Mouse (Mus musculus) neural tube, embryonic 15.5 days (tissue): Measurements from ENCODE around the gene Ovca2. TPM values are rescaled to one million over a fixed set of nuclear protein-coding genes. Genes with fewer than 3 reads are reported as not detected.

Experiments used
- ATAC-seq: fragments of 200-750 bp; cut with Nextera tagmentation; 2 replicates; pipeline ENCODE4 v1.8.0; 2017; ENCODE audit warnings: mild to moderate bottlenecking, moderate TSS enrichment, moderate library complexity; ENCODE audit not compliant: low FRiP score
- H3K27ac ChIP-seq: fragments of 300-500 bp; sonication (generic); replicated peaks from 2 replicates; pipeline ENCODE4 v1.5.1; 2015; ENCODE audit warnings: mild to moderate bottlenecking, inconsistent platforms
- H3K27me3 ChIP-seq: fragments of 300-500 bp; sonication (generic); replicated peaks from 2 replicates; pipeline ENCODE4 v1.6.1; 2015; ENCODE audit warnings: inconsistent platforms
- H3K36me3 ChIP-seq: fragments of 300-500 bp; sonication (generic); 2 replicates; pipeline ENCODE4 v1.6.1; 2015; ENCODE audit warnings: inconsistent platforms
- H3K4me1 ChIP-seq: fragments of 300-500 bp; sonication (generic); 2 replicates; pipeline ENCODE4 v1.6.1; 2015; ENCODE audit warnings: inconsistent platforms
- H3K4me2 ChIP-seq: fragments of 300-500 bp; sonication (generic); 2 replicates; pipeline ENCODE4 v1.6.1; 2015; ENCODE audit warnings: inconsistent platforms, mild to moderate bottlenecking, moderate library complexity
- H3K4me3 ChIP-seq: fragments of 300-500 bp; sonication (generic); replicated peaks from 2 replicates; pipeline ENCODE4 v1.5.1; 2015; ENCODE audit warnings: mild to moderate bottlenecking, inconsistent platforms
- H3K9ac ChIP-seq: fragments of 300-500 bp; sonication (generic); replicated peaks from 2 replicates; pipeline ENCODE4 v1.6.1; 2015; ENCODE audit warnings: mild to moderate bottlenecking, inconsistent platforms
- H3K9me3 ChIP-seq: fragments of 300-500 bp; sonication (generic); replicated peaks from 2 replicates; pipeline ENCODE4 v1.6.1; 2016; ENCODE audit warnings: inconsistent platforms
- WGBS: fragments of 180-500 bp; shearing (Covaris S2); methylation state at CpG from one replicate; pipeline ENCODE4 v1.1.7; 2015; ENCODE audit warnings: mixed read lengths; 5-methylcytosine and 5-hydroxymethylcytosine counted together
- microRNA counts: library from miRNA; unstranded; fragments of <30 nt; microRNA quantifications from one replicate; lab custom pipeline; 2016
- microRNA-seq: library from miRNA; unstranded; fragments of <30 nt; microRNA quantifications from one replicate; pipeline ENCODE4, GENCODE M21; 2017
- polyA plus RNA-seq: library from polyadenylated mRNA; unstranded; fragments of >200 nt; fragmentation: Nextera tagmentation; extraction: Ambion mirVana; gene quantifications from 2 replicates; pipeline ENCODE4 v1.2.1, GENCODE M21; 2015

Gene Ovca2
- polyA plus RNA-seq, 1 experiment from 2014 or later, result 12.6 TPM

DNA sequence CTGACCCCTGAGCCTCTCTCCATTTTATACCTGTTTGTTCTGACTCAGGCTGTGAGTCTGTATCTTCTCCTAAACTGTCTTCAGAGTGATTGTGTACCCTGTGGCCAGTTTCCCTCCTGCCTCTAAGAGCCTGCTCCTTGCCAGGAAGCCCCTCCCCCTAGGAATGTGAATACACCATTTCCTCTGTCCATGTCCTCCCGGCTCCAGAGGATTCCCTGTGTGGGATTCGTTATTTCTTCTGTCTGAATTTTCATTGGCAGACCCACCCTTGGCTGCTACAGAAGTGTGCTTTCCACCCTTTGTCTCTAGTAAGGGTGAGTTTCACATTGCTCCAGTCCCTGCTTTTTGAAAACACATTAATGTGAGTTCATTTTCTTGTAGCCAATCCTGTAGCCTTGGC lies 44.7 kb downstream of the Ovca2 start:
- Histone ChIP-seq H3K9me3 (no peaks in the 10 kb centered on the region), H3K27me3 (no peaks in the 10 kb centered on the region), H3K4me2 (0 out of 2 replicates have a peak overlapping the region, but pooled peaks have one; percentile 9), H3K36me3 (peaks cover 4% of the 10 kb centered on the region; the same call in 1 of the 2 replicates), H3K4me1 (peaks cover 41% of the 10 kb centered on the region), H3K9ac (no peak overlapping the region), H3K27ac (peak overlapping the region; percentile 77), H3K4me3 (no peak overlapping the region)
- 12% methylated on average over 2 of the region's 2 CpGs for WGBS
- peak; percentile 61 for ATAC-seq

DNA sequence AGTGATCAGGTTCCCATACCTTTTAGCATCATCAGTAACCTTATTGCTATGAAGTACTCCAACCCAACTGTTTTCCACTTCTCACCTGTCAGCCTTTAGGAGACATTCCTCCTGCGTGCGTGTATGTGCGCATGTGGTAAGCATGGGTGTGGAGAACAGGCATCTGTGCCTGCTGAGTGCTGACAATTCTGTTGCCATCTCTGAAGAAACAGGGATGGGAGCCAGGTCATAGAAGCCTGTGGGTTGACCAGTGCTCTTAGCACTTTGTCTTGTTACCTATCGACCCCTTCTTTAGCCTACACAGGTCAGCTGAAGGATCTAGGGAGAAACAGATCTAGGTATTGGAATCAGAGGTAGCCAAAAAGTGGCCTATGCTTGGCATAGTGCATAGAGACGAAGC lies 45.2 kb downstream of the Ovca2 start:
- Histone ChIP-seq H3K4me1 (peaks cover 37% of the 10 kb centered on the region), H3K4me2 (0 out of 2 replicates have a peak overlapping the region, but pooled peaks have one; percentile 9), H3K27me3 (no peaks in the 10 kb centered on the region), H3K4me3 (no peak overlapping the region), H3K27ac (peak overlapping the region; percentile 77), H3K36me3 (peaks cover 4% of the 10 kb centered on the region; the same call in 1 of the 2 replicates), H3K9ac (no peak overlapping the region), H3K9me3 (no peaks in the 10 kb centered on the region)
- WGBS, result 86% methylated on average over 5 of the region's 5 CpGs
- ATAC-seq, result no peak

DNA sequence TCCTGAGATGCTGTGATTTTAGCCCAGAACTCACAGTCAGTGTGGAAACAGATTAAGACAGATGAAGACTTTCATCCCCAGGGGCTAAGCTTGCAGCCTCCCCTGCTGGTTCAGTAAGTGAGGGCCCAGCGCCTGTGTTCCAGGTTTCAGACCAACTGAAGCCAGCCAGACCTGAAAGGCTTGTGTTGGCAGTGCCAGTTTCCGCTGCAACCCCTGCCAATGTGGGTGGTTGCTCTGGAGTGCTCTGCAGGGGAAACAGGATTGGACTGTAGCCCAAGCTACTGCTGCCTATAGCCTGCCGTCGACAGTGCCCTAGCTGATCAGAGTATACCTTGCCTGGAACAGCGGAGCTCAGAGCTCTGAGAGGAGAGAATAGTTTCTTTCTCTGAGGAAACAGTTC lies 46.4 kb downstream of the Ovca2 start:
- Histone ChIP-seq H3K4me3 (no peak overlapping the region), H3K9ac (no peak overlapping the region), H3K4me2 (no peak overlapping the region), H3K4me1 (peaks cover 37% of the 10 kb centered on the region), H3K27ac (peak overlapping the region; percentile 20), H3K27me3 (no peaks in the 10 kb centered on the region), H3K9me3 (no peaks in the 10 kb centered on the region), H3K36me3 (peaks cover 4% of the 10 kb centered on the region; the same call in 1 of the 2 replicates)
- WGBS, result 53% methylated on average over 5 of the region's 5 CpGs
- ATAC-seq, result peak; percentile 61; the same call in 1 of the 2 replicates

DNA sequence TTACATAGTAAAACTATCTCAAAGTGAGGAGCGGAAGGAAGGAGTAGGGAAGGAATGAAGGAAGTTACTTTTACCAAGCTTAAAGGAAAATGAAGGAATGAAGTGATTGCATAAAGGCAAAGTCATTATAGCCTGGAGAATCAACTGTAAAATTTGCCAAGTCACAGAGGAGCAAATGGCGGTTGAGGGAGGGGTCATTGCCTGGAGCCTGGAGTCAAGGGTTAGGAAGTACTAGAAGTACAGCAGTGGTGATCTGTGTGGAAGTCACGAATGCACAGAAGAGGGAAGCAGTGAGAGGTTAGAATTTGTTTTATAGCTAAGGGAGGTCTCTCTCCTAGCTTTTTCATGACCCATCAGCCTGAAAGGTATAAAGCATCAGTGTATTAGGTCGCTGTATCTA lies 47.3 kb downstream of the Ovca2 start:
- Histone ChIP-seq H3K27ac (no peak overlapping the region), H3K4me3 (no peak overlapping the region), H3K9ac (no peak overlapping the region), H3K9me3 (no peaks in the 10 kb centered on the region), H3K36me3 (peaks cover 4% of the 10 kb centered on the region; the same call in 1 of the 2 replicates), H3K4me2 (no peak overlapping the region), H3K27me3 (no peaks in the 10 kb centered on the region), H3K4me1 (peaks cover 33% of the 10 kb centered on the region)
- 84% methylated on average over 4 of the region's 4 CpGs for WGBS
- ATAC-seq, result no peak

DNA sequence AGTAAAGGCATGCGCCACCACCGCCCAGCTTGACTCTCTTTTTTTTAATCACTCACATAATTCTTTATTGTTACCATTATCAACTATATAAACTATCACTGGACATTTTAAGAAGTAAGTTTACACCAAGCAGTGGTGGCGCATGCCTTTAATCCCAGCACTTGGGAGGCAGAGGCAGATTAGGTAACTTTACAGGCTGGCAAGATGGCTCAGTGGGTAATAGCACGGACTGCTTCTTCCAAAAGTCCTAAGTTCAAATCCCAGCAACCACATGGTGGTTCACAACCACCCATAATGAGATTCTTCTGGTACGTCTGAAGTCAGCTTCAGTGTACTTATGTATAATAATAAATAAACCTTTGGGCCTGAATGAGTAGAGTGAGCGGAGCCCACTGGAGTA lies 49.2 kb downstream of the Ovca2 start:
- Histone ChIP-seq H3K9ac (no peak overlapping the region), H3K4me3 (no peak overlapping the region), H3K27ac (no peak overlapping the region), H3K4me1 (peaks cover 21% of the 10 kb centered on the region), H3K9me3 (no peaks in the 10 kb centered on the region), H3K36me3 (no peaks in the 10 kb centered on the region), H3K27me3 (no peaks in the 10 kb centered on the region), H3K4me2 (no peak overlapping the region)
- 98% methylated on average over 6 of the region's 6 CpGs for WGBS
- ATAC-seq, result no peak

DNA sequence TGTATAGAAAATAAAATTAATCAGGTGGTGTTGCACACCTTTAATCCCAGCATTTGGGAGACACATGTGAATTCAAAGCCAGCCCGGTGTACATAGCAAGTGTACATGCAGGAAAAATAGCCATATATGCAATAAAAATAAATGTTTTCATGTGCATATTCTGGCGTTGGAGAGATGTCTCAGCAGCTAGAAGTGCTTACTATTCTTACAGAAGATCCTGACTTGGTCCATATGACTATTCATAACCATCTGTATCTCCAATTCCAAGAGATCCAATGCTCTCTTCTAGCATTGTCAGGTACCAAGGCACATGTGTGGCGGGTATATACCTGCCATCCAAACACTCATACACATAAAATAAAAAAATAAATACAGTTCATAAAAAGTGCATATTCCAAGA lies 52.3 kb downstream of the Ovca2 start:
- no peaks in the 10 kb centered on the region for H3K4me1 ChIP-seq
- H3K36me3 ChIP-seq, result no peaks in the 10 kb centered on the region
- no peak overlapping the region for H3K4me3 ChIP-seq
- no peaks in the 10 kb centered on the region for H3K27me3 ChIP-seq
- WGBS, result 97% methylated on average over 3 of the region's 3 CpGs
- H3K9ac ChIP-seq, result no peak overlapping the region
- no peak overlapping the region for H3K4me2 ChIP-seq
- H3K9me3 ChIP-seq, result no peaks in the 10 kb centered on the region
- no peak overlapping the region for H3K27ac ChIP-seq
- ATAC-seq, result no peak

MicroRNAs encoded within 50 kb of the gene (microRNA counts, 519-probe panel; counts per million panel counts)
- microRNA mmu-miR-132 (lab: Ali Mortazavi, UCI), result 3,303 counts per million, percentile 80 among the panel's probes with 10 or more counts
- 1,806 counts per million, percentile 31 among the panel's probes with 10 or more counts for microRNA mmu-miR-212 (lab: Ali Mortazavi, UCI)

Small RNA genes lying within 50 kb of the gene (microRNA-seq; reads per million reads assigned to microRNA genes)
- gene Mir132, result 933 reads per million, percentile 78 among the genes with 10 or more reads in this experiment
- gene Mir212, result 46.6 reads per million, percentile 42 among the genes with 10 or more reads in this experiment

Other genes starting within 250 kb of the Ovca2 start
- 5.3 and 10.7 TPM in 2 replicates for gene Hic1, start 9.3 kb downstream of the Ovca2 start, polyA plus RNA-seq
- gene Dph1, start 12.4 kb upstream of the Ovca2 start, polyA plus RNA-seq, result 13.8 and 16.2 TPM in 2 replicates
- gene Rtn4rl1, start 14.9 kb upstream of the Ovca2 start, polyA plus RNA-seq, result 12.6 and 13.7 TPM in 2 replicates
- gene Rpa1, start 169.5 kb upstream of the Ovca2 start, polyA plus RNA-seq, result 51.3 and 71.1 TPM in 2 replicates
- gene Smyd4, start 169.6 kb upstream of the Ovca2 start, polyA plus RNA-seq, result 14.6 and 18.7 TPM in 2 replicates
- gene Serpinf1, start 243.9 kb upstream of the Ovca2 start, polyA plus RNA-seq, result 63.4 and 69.1 TPM in 2 replicates